Mouse (Mus musculus): ENCODE measurements at regions not wholly inside any gene's neighbourhood (a gene's known extent, or its start where the extent isn't known, plus 50 kb on each side); places are given as distances from the start of the nearest gene placed in this dataset.

DNA sequence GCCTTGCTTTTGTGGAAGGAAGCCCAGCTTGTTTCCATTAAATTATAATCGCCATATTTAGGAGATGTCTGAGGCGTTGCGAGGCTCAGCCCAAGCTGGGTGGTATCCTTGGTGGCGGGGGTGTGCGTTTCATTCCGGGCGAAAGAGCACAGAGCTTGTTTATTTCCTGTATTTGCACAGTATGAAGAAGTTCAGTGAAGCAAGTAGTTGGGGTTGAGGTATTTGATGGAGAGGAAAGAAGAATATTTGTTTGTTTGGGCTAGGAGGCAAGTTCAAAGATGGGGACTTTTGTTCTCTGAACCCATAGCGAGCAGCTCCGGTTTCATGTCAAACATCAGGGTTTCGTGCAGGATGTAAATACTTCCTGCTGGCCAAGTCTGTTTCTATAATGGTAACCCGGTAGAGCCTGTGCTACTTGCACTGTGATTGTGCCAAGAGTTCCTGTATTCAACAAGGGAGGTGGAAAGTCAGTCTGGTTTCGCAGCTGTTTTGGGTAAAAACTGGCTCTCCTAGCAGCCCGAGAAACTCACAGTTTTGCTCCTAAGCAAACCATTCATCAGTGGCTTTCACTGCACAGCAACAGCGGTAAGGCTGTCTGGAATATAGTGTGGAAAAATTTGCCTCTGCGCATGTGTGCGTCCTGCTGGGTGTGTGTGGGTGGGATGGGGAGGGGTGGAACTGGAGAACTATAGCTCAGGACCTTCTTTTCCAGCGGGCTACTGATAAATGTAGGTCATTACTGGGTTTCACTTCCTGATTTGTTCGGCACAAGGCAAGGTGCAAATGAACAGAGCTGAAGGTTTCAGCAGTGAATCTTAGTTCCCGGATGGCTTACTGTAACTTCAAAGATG lies 306.7 kb upstream of the Nrip1 start:
- TF ChIP-seq CTCF (IDR thresholded peaks at IDR 0.05; ENCODE audit: control insufficient read depth, insufficient read depth, insufficient replicate concordance, low read depth, low read length) = no peak
- no peak for TF ChIP-seq POLR2A (IDR thresholded peaks at IDR 0.05; ENCODE audit: control insufficient read depth, low read depth, low read length)
